Comparison of ENCODE assay signal across 19 mouse cellular contexts in the genomic region with DNA sequence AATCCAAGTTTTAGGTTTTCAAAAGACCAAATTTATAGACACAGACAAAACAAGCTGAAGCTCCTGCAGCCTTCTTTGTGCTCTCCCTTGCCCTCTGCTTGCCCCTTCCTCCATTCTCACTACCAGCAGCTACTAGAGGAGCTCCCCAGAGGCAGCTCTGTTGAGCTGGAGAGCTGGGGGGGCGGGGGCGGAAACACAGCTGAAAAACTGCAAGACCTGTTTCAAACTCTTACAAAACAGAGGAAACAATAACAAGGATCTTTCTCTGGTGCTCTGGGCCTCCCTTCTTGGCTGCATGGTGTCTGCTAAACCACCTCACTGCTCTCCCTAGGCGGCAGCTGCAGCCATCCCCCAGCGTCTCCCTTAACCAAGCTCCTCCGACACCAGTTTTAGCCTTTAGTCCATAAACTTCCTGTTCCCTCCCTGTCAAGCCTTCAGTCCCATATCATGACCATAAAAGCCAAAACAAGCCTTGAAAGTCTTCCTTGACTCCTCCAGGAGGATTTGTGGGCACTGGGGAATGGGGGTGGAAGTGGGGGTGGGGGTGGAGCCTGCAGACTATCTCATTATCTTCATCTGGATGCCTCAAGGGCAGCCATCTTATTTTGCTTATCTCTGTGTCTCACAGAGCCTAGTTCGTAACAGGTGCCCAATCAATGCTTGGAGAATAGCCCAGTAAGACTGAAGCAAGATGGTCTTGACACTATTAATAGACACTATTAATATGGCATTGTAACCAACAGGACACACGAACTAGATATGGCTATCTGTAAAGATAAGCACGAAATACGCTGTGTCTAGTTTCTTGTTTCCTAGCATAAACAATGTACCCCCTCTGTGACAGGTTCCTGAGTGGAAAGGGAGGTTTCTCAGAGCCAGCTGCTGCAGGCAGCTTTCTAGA. TPM values are rescaled to one million over a fixed set of nuclear protein-coding genes. Genes with fewer than 3 reads are reported as not detected.
DNase-seq lines count a peak whose midpoint lies in the region; ATAC-seq and TF ChIP-seq lines count a peak whose summit lies in the region.
"Had no signal": no experiment of that assay in that cellular context is flagged by ENCODE, and none has a peak within 500 bp of the region (broad histone marks: within the 10 kb centered on the region; RNA-seq: fewer than 3 reads in every experiment).

No protein-coding gene starts in this region.

- peak overlapping the region; percentile 89 for H3K27ac ChIP-seq in spleen, adult 2 months (ENCODE audit: insufficient read depth, low read length)
- no peak overlapping the region for H3K27ac ChIP-seq in liver, embryonic 13.5 days
- no peak overlapping the region for H3K27ac ChIP-seq in forebrain, embryonic 11.5 days (ENCODE audit: low read depth, low read length)
- H3K27ac ChIP-seq: embryonic facial prominence, embryonic 13.5 days; forebrain, embryonic 12.5 days; heart, embryonic 10.5 days; hindbrain, embryonic 15.5 days; macrophage; midbrain, embryonic 15.5 days; stomach, embryonic 15.5 days had no signal

- WGBS in spleen, adult 2 months: 55% methylated on average over 9 of the region's 9 CpGs
- 37% methylated on average over 9 of the region's 9 CpGs for WGBS in liver, embryonic 13.5 days (ENCODE audit: insufficient replicate concordance)
- 78% methylated on average over 9 of the region's 9 CpGs for WGBS in forebrain, embryonic 11.5 days

- ATAC-seq in CD4-positive, CD25-positive, alpha-beta regulatory T cell, adult 4 months: no peak
- no peak for ATAC-seq in liver, embryonic 13.5 days (ENCODE audit: low read depth)
- ATAC-seq in forebrain, embryonic 11.5 days (replicated peaks; ENCODE audit: low FRiP score): no peak
- ATAC-seq: midbrain, embryonic 15.5 days had no signal

- 0 out of 2 replicates have a peak overlapping the region, but pooled peaks have one; percentile 10 for H3K4me2 ChIP-seq in liver, embryonic 13.5 days
- H3K4me2 ChIP-seq in forebrain, embryonic 11.5 days (ENCODE audit: low read depth, low read length, severe bottlenecking): no peak overlapping the region
- H3K4me2 ChIP-seq: embryonic facial prominence, embryonic 13.5 days; forebrain, embryonic 12.5 days; hindbrain, embryonic 15.5 days; midbrain, embryonic 15.5 days; stomach, embryonic 15.5 days had no signal

- TF ChIP-seq CTCF in spleen, adult 2 months (IDR thresholded peaks at IDR 0.05; ENCODE audit: extremely low read depth, insufficient read depth, insufficient read length, insufficient replicate concordance): no peak

- H3K9me3 ChIP-seq in liver, embryonic 13.5 days (replicated peaks): no peaks in the 10 kb centered on the region
- no peaks in the 10 kb centered on the region for H3K9me3 ChIP-seq in forebrain, embryonic 11.5 days (ENCODE audit: control insufficient read depth, low read length)
- H3K9me3 ChIP-seq: embryonic facial prominence, embryonic 13.5 days; forebrain, embryonic 12.5 days; heart, embryonic 10.5 days; hindbrain, embryonic 15.5 days; midbrain, embryonic 15.5 days; stomach, embryonic 15.5 days had no signal

- no peaks in the 10 kb centered on the region for H3K36me3 ChIP-seq in spleen, adult 2 months (ENCODE audit: control insufficient read depth, insufficient read depth, low read length)
- no peaks in the 10 kb centered on the region for H3K36me3 ChIP-seq in liver, embryonic 13.5 days
- no peaks in the 10 kb centered on the region for H3K36me3 ChIP-seq in forebrain, embryonic 11.5 days (ENCODE audit: control insufficient read depth, insufficient read depth, low read length)
- H3K36me3 ChIP-seq: embryonic facial prominence, embryonic 13.5 days; forebrain, embryonic 12.5 days; heart, embryonic 10.5 days; hindbrain, embryonic 15.5 days; midbrain, embryonic 15.5 days; stomach, embryonic 15.5 days had no signal

- DNase-seq in CD4-positive, CD25-positive, alpha-beta regulatory T cell, adult 2 months (ENCODE audit: low read depth, low spot score): peak; percentile 18
- DNase-seq in spleen, adult 2 months (ENCODE audit: low read depth in 1 of 2, low spot score in 2 of 2): peak in 1 of 2 experiments; percentile 57
- DNase-seq in spleen, postnatal 14 days (ENCODE audit: low spot score in 2 of 2): no peak
- no peak for DNase-seq in liver, embryonic 13.5 days
- peak; percentile 37 to 39 for DNase-seq in thymus, postnatal 36 days
- no peak for DNase-seq in forebrain, embryonic 11.5 days (ENCODE audit: low spot score)
- DNase-seq in layer of hippocampus, adult 18-20 months (ENCODE audit: low spot score in 2 of 2): no peak
- DNase-seq: adrenal gland, postnatal 25 days; cerebellum, postnatal 36 days; lung, adult 18-20 months; right cerebral cortex, postnatal 25 days had no signal

- H3K4me3 ChIP-seq in spleen, adult 2 months (ENCODE audit: extremely low read depth, insufficient read depth, insufficient read length): no peak overlapping the region
- H3K4me3 ChIP-seq in liver, embryonic 13.5 days (replicated peaks): no peak overlapping the region
- H3K4me3 ChIP-seq in forebrain, embryonic 11.5 days (ENCODE audit: low read depth, low read length): no peak overlapping the region
- H3K4me3 ChIP-seq: embryonic facial prominence, embryonic 13.5 days; forebrain, embryonic 12.5 days; heart, embryonic 10.5 days; hindbrain, embryonic 15.5 days; midbrain, embryonic 15.5 days; stomach, embryonic 15.5 days had no signal

- no peak for TF ChIP-seq POLR2A in spleen, adult 2 months (IDR thresholded peaks at IDR 0.05; ENCODE audit: low read depth, low read length)

- no peak overlapping the region for H3K9ac ChIP-seq in liver, embryonic 13.5 days
- H3K9ac ChIP-seq in forebrain, embryonic 11.5 days (ENCODE audit: low read length): no peak overlapping the region
- H3K9ac ChIP-seq: embryonic facial prominence, embryonic 13.5 days; forebrain, embryonic 12.5 days; hindbrain, embryonic 15.5 days; midbrain, embryonic 15.5 days; stomach, embryonic 15.5 days had no signal

- H3K27me3 ChIP-seq in spleen, adult 2 months (ENCODE audit: control insufficient read depth, insufficient read depth, low read length): no peaks in the 10 kb centered on the region
- no peaks in the 10 kb centered on the region for H3K27me3 ChIP-seq in liver, embryonic 13.5 days
- H3K27me3 ChIP-seq in forebrain, embryonic 11.5 days (ENCODE audit: control insufficient read depth, insufficient read depth, low read length): peaks cover 2% of the 10 kb centered on the region; the same call in 1 of the 2 replicates
- H3K27me3 ChIP-seq: stomach, embryonic 15.5 days had no signal

- peaks cover 18% of the 10 kb centered on the region; the same call in 1 of the 2 replicates for H3K4me1 ChIP-seq in spleen, adult 2 months (ENCODE audit: control insufficient read depth, insufficient read depth, insufficient read length)
- peaks cover 29% of the 10 kb centered on the region for H3K4me1 ChIP-seq in liver, embryonic 13.5 days (replicated peaks)
- H3K4me1 ChIP-seq in forebrain, embryonic 11.5 days (replicated peaks; ENCODE audit: control insufficient read depth, insufficient read depth, low read length): no peaks in the 10 kb centered on the region
- H3K4me1 ChIP-seq: hindbrain, embryonic 15.5 days; midbrain, embryonic 15.5 days; stomach, embryonic 15.5 days had no signal

RNA-seq across cellular contexts. Expression of a gene that starts 45.2 kb away (rescaled TPM):
- 10 to 100 TPM; 43.8 to 45.7 TPM for polyA plus RNA-seq in CD4-positive, CD25-positive, alpha-beta regulatory T cell, adult 4 months (2017; shearing (Covaris generic))
- 5.5 and 6.2 TPM in 2 replicates for polyA plus RNA-seq in spleen, adult 2 months (2012; rRNA removed)
- 50.9 and 58.8 TPM in 2 replicates for polyA plus RNA-seq in liver, embryonic 13.5 days (2015; fragmentation: Nextera tagmentation; extraction: Ambion mirVana)
- 81.5 and 89.5 TPM in 2 replicates for polyA plus RNA-seq in forebrain, embryonic 11.5 days (2014; fragmentation: Nextera tagmentation; extraction: Ambion mirVana)
- 10 to 100 TPM; 64.0 to 80.2 TPM for total RNA-seq in layer of hippocampus, adult 18-20 months (2021)

Comparison
In these comparisons a context has a peak if more than half of its experiments do, and no peak if none do; other contexts are left out.
1. DNase-seq: peak in CD4-positive, CD25-positive, alpha-beta regulatory T cell, adult 2 months (single experiment) and thymus, postnatal 36 days (2 of 2); none in spleen, postnatal 14 days (0 of 2), liver, embryonic 13.5 days (single experiment), forebrain, embryonic 11.5 days (single experiment) and layer of hippocampus, adult 18-20 months (0 of 2).